Mouse (Mus musculus) CD8-positive naive resting alpha-beta T cell, adult 2 months (primary cell): ENCODE data around the gene Ap1s3.

Experiments used
- DNase-seq, 2 experiments: peaks; one replicate each; pipeline ENCODE4 v3.0.0; 2022; ENCODE audit warnings: low read depth in 2 of 2, low spot score in 2 of 2

Gene Ap1s3

GRCm38 (mm10) chr1:79598385-79599178 lies 73.2 kb downstream of the Ap1s3 start:
- DNase-seq, result no peak

GRCm38 (mm10) chr1:79592721-79593277 lies 79.0 kb downstream of the Ap1s3 start:
- no peak for DNase-seq

DNA sequence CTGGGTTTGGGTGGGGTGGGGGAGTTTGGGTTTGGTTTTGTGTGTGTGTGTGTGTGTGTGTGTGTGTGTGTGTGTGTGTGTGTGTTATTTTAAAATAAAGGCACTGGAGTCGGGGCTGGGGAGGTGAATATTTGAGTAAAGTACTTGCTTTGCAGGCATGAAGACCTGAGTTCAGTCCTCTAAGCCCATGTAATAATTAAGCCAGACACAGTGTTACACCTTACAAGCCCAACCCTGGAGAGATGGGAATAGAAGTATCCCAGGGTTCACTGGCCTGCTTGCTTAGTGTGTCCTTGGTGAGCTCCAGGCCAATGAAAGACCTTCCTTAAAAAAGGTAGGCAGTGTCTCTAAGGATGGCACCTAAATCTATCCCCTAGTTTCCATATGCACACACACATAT lies 80.7 kb downstream of the Ap1s3 start:
- no peak for DNase-seq

GRCm38 (mm10) chr1:79589971-79590763 lies 81.6 kb downstream of the Ap1s3 start:
- DNase-seq, result no peak

DNA sequence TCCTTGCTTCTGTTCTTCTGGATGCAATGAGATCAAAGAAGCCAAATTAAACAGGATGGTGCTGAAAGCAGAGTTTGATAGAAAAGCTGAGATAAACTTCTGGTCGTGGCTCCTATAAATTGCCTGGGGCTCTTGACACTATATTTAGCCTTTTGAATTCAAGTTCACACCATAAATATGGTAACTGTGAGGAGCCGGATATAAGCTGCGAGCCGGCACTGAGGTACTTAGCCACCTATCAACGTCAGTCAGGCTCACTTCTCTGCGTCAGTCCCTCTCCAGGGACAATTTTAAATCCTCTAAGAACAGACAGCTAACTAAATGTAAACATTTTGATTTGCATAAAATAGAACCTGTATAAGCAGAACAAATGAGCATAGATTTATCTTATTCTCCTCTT lies 82.3 kb downstream of the Ap1s3 start:
- no peak for DNase-seq

DNA sequence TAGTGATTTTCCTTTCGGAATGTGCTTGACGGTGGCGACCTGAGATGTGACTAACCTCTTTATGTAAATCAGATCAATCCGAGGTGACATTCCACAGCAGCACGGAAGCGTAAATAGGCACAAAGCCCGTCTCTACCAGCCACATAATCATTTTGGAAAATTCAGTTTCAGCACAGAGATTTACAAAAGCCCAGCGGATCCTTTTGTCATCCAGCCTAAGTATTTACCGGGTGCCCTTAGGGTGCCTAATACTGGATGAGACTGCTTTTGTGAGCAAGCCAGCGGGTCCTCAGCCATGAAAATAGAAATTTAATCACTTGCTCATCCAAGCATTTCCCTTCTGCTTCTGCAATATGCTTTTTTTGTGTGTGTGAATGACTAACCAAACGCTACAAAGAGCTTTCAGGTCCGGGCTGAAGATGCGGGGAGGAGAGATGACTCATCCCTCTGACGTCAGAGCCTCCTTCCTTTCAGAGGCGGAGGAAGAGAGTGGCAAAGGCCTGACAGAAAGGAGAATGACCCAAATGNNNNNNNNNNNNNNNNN lies 90.6 kb downstream of the Ap1s3 start:
- no peak for DNase-seq

DNA sequence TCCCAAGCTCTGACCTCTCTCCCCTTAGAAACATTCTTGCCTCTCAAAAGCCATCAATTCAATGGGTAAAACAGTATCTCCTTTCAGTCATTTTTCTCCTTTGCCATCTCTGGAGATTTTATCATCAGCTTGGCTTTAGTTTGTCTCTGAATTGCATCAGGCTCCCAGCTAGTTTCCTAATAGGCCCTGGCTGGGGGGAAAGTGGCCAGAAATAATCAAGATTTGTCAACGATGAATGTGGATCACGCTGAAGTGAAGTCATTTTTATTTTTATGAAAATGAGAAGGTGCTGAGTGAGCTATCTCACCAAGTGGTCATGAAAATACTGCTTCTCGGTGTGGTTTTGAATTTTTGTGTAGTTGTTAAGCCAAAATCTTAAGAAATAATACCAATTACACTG lies 94.4 kb downstream of the Ap1s3 start:
- DNase-seq, result no peak

DNA sequence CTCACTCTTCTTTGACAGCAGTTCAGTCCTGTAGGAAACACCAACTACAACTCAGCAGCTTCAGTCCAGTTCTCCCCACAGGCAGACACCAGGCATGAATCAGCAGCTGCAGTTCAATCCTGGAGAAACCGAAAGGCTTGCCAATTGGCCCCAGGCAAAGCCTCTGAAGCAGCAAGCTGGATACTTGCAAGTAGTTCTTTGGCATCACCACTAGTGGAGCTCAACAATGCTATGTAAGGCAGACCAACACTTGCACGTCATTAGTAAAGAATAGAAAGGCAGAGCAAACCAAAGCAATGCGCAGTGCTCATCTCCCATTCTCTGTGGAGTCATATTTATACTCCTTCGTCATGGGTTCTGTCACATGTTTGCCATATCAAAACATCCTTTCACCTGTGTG lies 99.9 kb downstream of the Ap1s3 start:
- DNase-seq, result no peak

GRCm38 (mm10) chr1:79571126-79571525 lies 100.6 kb downstream of the Ap1s3 start:
- no peak for DNase-seq

DNA sequence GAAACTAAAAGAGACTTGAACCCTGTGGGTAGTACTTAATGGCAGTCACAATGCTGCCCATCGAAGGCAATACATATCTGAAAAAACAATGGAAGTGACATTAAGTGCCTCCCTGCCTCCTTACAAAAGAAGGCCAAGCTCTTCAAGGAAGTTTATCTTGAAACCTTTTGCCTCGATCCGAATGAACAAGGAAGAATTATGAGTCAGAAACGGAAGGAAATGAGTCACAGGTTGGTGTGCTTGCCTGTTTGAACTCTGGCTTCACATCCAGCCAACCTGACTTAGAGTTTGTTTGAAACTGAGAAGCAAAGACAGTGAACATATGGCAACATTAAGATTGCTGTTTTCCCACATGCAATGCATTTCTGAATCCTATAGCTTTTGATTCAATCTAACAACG lies 110.6 kb downstream of the Ap1s3 start:
- DNase-seq, result no peak
